Mouse (Mus musculus) lung, adult 2 months (tissue): ENCODE results near the gene Kalrn. TPM values are rescaled to one million over a fixed set of nuclear protein-coding genes. Genes with fewer than 3 reads are reported as not detected.

ENCODE experiments used
- DNase-seq: peaks from one replicate; pipeline ENCODE4 v3.0.0; 2022
- H3K4me1 ChIP-seq: fragments of 200-500 bp; 2 replicates; pipeline ENCODE4 v1.6.1; 2011; ENCODE audit warnings: low read length; ENCODE audit not compliant: control insufficient read depth, insufficient read depth
- H3K4me3 ChIP-seq: fragments of 200-500 bp; replicated peaks from 2 replicates; pipeline ENCODE3; 2011; ENCODE audit warnings: low read depth, mild to moderate bottlenecking, control low read depth, low read length; ENCODE audit errors: extremely low read depth
- CTCF ChIP-seq: fragments of 200-500 bp; IDR thresholded peaks from 2 replicates; pipeline ENCODE4 v1.5.1; 2011; ENCODE audit warnings: mild to moderate bottlenecking, low read length, control low read depth; ENCODE audit not compliant: insufficient read depth
- POLR2A ChIP-seq: fragments of 200-500 bp; IDR thresholded peaks from 2 replicates; pipeline ENCODE4 v1.6.1; 2011; ENCODE audit warnings: low read depth, mild to moderate bottlenecking, control low read depth, low read length, borderline replicate concordance; ENCODE audit errors: extremely low read depth
- WGBS: fragments of 180-500 bp; shearing (Covaris S2); methylation state at CpG from one replicate; pipeline ENCODE4 v1.1.7; 2018; 5-methylcytosine and 5-hydroxymethylcytosine counted together
- polyA plus RNA-seq: library from polyadenylated mRNA; depleted of rRNA; stranded (reverse); fragments of >200 nt; gene quantifications from 2 replicates; pipeline ENCODE4 v1.2.3, GENCODE M21; 2012

The Kalrn gene
- polyA plus RNA-seq, 1 experiment = 11.8 TPM

DNA sequence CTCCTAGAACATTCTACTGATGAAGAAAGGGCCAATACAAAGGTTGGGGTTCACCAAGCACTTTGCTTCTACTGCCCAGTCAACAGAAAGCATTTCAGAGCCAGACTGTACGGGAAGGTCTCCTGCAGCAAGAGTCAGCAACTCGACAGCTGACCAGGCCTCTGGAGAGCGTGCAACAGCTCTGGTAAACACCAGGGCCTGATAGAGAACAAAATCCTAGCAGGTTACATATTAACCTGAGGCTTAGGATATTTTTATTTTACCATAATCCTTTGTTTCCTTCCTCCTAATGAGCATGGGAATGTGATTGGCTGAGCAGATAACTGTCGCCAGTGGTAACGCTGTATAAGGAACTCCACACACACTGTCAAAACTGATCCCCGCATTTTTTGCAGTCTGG is 609.8 kb downstream of the Kalrn start:
- no peak for DNase-seq
- WGBS = 75% methylated on average over 6 of the region's 6 CpGs
- Histone ChIP-seq H3K4me1 (no peaks in the 10 kb centered on the region), H3K4me3 (no peak overlapping the region)
- no peak for TF ChIP-seq CTCF

DNA sequence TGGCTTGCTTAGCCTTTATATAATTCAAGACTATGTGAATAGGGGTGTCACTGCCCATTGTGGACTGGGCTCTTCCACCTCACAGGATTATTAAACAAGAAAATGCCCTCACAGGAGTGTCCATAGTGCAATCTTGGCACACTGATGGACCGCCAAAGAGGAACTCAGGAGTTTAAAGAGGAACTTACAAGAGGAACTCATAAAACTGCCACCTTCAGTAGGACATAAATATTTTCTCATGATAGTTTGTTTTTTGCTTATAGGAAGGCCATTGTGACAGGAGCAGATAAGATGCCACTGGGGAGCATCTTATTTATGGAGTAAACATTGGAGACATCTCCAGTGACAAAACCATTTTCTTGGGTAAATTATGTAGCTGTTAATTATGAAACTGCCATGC is 618.5 kb downstream of the Kalrn start:
- WGBS = 82% methylated on average over 1 of the region's 1 CpGs
- TF ChIP-seq POLR2A = no peak
- no peak for TF ChIP-seq CTCF
- DNase-seq = no peak
- no peak overlapping the region for H3K4me3 ChIP-seq
- H3K4me1 ChIP-seq = no peaks in the 10 kb centered on the region

DNA sequence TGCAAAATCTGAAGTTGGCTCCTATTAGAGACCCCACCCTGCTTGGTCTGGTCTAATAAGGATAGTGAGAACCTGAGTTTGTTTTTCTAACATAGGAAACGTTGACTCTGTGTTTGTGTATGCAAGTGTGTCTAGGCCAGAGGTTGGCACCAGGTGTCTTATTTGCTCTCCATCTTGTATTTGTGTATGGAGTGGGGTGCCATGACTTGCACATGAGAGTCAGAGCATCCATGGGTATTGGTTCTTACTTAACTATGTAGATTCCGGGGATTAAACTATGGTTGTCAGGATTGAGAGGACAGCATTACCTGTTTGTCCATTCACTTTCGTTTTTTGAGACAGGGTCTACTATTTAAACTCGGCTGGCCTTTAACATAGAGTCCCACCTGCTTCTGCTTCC is 620.3 kb downstream of the Kalrn start:
- DNase-seq = no peak
- Histone ChIP-seq H3K4me1 (no peaks in the 10 kb centered on the region), H3K4me3 (no peak overlapping the region)
- TF ChIP-seq POLR2A (no peak), CTCF (no peak)
- WGBS = 81% methylated on average over 4 of the region's 4 CpGs

DNA sequence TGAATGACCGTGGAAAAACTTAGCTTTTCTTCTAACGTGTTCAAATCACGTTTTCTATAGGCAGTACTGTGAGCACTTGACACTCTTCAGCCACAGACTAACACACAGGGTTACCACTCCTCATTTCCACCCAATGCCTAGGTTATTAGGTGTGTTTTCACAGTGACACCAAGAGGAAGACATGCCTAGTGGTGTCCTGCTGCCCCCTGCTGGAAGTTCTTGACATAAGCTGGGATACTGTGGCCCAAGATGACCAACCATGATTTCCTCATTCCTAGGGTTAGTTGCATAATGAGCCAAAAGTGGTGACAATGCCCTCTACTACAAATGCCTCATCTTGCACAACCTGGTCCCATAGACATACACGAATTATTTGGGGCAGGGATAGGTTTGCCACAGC is 622.5 kb downstream of the Kalrn start:
- Histone ChIP-seq H3K4me3 (no peak overlapping the region), H3K4me1 (no peaks in the 10 kb centered on the region)
- peak; percentile 83 for DNase-seq
- TF ChIP-seq CTCF = peak; percentile 83
- TF ChIP-seq POLR2A = no peak
- 16% methylated on average over 4 of the region's 4 CpGs for WGBS

DNA sequence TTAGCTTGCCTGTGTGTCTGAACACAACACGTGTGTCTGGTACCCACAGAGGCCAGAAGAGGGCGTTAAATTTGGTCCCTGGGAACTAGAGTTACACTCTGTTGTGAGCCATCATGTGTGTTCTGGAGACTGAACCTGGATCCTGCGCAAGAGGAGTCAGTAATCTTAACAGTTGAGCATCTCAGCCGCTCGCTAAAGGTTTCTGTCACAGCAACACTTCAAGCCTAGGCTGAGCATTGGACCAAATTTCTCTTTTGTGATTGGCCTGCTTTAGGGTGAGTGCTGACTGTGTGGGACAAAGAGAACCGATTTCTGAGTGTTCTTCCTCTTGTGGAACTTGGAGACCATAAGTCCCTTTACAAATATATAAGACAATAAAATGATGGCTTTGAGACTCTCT is 622.9 kb downstream of the Kalrn start:
- H3K4me1 ChIP-seq = no peaks in the 10 kb centered on the region
- no peak for DNase-seq
- no peak overlapping the region for H3K4me3 ChIP-seq
- TF ChIP-seq POLR2A (no peak), CTCF (no peak)
- 74% methylated on average over 6 of the region's 6 CpGs for WGBS

DNA sequence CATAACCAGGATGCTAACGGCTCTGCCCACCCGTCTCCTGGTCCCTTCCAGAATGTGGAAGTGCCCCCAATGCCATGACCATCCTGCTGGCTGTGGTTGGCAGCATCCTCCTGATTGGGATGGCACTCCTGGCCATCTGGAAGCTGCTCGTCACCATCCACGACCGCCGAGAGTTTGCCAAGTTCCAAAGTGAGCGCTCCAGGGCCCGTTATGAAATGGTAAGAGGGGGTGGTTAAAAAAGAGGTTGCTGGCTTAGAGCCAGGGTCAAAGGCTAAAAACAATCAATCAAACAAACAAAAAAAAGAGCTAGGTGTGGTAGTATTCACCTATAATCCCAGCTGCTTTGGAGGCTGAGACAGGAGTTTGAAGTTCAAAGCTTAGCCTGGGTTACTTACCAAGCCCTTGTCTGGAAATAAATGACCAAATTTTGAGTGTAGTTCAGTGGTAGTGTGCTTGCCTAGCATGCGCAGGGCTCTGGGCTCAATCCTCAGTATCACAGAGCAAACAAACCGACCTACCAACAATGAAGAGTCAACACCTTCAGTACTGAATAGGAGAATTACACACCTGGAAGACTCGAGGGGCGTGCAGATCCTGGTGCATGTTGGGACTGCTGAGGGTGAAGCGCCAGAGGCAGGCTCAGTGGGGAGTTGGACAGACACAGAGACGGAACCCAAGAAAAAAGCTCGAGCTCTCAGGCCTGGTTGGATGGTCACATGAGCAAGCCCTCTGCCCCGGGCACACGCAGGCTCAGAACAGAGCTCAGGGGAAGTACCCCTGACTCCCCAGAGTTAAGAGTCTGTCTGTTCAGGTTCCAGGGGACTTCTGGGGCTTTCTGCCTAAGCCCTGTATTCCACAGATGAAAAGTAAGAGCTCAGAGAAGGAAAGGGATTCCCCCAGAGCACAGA is 625.4 kb downstream of the Kalrn start:
- 71% methylated on average over 17 of the region's 17 CpGs for WGBS
- H3K4me1 ChIP-seq = no peaks in the 10 kb centered on the region
- TF ChIP-seq POLR2A (no peak), CTCF (no peak)
- no peak overlapping the region for H3K4me3 ChIP-seq
- DNase-seq = no peak

DNA sequence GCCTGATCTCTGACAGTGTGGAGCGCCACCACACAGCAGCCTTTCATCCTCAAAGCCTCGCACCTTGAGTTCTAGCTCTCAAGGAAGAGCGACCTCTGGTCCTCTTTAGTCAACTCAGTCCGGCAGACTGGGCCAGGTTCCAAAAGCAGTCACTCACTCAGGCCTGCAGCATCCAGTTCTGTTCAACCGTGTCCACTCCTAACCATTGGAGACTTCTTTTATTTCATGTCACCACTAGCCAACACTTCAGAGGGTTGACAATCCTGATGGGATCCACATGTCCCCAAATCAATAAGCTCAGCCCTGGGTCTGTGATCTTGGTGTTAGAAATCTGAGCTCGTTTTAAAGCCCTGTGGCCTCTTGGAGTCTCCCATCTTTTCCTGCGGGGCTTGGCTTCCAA is 627.3 kb downstream of the Kalrn start:
- 72% methylated on average over 7 of the region's 7 CpGs for WGBS
- TF ChIP-seq CTCF = no peak
- no peak for TF ChIP-seq POLR2A
- no peak for DNase-seq
- no peak overlapping the region for H3K4me3 ChIP-seq
- H3K4me1 ChIP-seq = peaks cover 3% of the 10 kb centered on the region; the same call in 1 of the 2 replicates

DNA sequence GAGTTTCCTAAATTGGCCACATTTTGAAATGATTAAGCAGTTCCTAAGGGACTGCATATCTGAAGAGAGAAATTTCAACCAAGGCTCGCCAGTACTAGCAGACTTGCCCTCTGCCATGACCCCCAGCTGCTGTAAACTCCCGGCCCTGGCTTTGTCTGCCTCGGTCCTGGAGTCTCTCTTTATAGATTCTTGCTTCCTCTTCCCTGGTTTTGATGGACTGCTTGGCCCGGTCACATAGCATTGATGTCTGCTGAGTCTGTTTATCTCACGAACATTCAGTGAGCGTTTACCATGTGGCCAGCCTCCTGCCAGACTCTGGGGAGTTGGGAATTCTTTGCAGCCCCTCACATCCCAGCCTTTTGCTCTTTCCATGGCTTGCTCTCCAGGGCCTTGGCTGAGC is 628.6 kb downstream of the Kalrn start:
- H3K4me3 ChIP-seq = no peak overlapping the region
- TF ChIP-seq CTCF (no peak), POLR2A (no peak)
- DNase-seq = no peak
- peaks cover 3% of the 10 kb centered on the region; the same call in 1 of the 2 replicates for H3K4me1 ChIP-seq
- WGBS = 32% methylated on average over 6 of the region's 6 CpGs

DNA sequence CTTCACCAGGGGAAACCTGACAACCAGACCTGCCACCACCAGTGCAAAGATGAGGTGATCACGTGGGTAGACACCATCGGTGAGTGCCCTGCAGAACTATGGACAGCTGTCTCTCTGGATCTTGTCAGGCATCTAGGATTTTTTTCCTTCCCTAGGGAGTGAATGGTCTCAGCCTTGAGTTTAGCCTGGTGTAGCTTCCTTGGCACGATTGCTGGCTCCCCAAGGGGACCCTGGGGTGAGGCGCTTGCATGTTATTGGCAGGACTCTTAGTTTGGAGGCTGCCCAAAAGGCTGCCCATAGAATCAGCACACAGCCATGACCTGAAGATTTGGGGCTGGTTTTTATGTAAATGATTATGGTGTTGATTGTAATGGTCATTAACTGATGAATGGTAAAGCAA is 629.2 kb downstream of the Kalrn start:
- TF ChIP-seq POLR2A (no peak), CTCF (no peak)
- DNase-seq = no peak
- H3K4me3 ChIP-seq = no peak overlapping the region
- 74% methylated on average over 4 of the region's 4 CpGs for WGBS
- H3K4me1 ChIP-seq = peaks cover 3% of the 10 kb centered on the region; the same call in 1 of the 2 replicates

DNA sequence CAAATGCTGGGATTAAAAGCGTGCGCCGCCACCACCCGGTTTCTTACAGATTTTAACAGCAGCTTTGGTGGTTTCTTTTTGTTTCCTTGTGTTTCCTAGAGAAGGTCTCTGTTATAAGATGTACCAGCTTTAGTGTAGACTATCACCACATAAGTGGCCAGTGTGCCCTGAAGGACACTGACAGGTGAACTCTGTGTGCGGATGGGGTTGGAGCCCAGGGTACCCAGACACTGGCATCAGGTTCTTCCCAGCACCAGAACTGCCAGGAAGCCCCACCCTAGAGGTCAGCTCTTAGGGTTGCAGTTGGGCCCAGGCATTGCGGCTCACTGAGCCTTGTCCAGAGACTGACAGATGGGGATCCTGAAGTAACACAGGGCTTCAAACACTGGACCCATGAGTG is 629.9 kb downstream of the Kalrn start:
- no peak for DNase-seq
- TF ChIP-seq CTCF (no peak), POLR2A (no peak)
- Histone ChIP-seq H3K4me1 (peaks cover 3% of the 10 kb centered on the region), H3K4me3 (no peak overlapping the region)
- 95% methylated on average over 6 of the region's 6 CpGs for WGBS
